In genomic region chr10:43220479-43220878, GRCm38 (mm10) we compare ENCODE assay signal across 8 mouse cellular contexts. TPM values are rescaled to one million over a fixed set of nuclear protein-coding genes. Genes with fewer than 3 reads are reported as not detected.
DNase-seq lines count a peak whose midpoint lies in the region; ATAC-seq and TF ChIP-seq lines count a peak whose summit lies in the region.

No protein-coding gene starts in this region.

- H3K9me3 ChIP-seq in embryonic facial prominence, embryonic 13.5 days = no peaks in the 10 kb centered on the region
- H3K9me3 ChIP-seq in intestine, embryonic 15.5 days = no peaks in the 10 kb centered on the region

- H3K36me3 ChIP-seq in embryonic facial prominence, embryonic 13.5 days = no peaks in the 10 kb centered on the region; the same call in 1 of the 2 replicates
- H3K36me3 ChIP-seq in intestine, embryonic 15.5 days = no peaks in the 10 kb centered on the region

- no peaks in the 10 kb centered on the region for H3K27me3 ChIP-seq in embryonic facial prominence, embryonic 13.5 days
- no peaks in the 10 kb centered on the region for H3K27me3 ChIP-seq in intestine, embryonic 15.5 days (replicated peaks)

- 9% methylated on average over 7 of the region's 7 CpGs for WGBS in embryonic facial prominence, embryonic 13.5 days
- WGBS in intestine, embryonic 15.5 days = 18% methylated on average over 7 of the region's 7 CpGs

- H3K4me3 ChIP-seq in gastrocnemius, adult 2 months = peak overlapping the region; percentile 86
- peak overlapping the region; percentile 85 for H3K4me3 ChIP-seq in embryonic facial prominence, embryonic 13.5 days
- peak overlapping the region; percentile 66 for H3K4me3 ChIP-seq in intestine, embryonic 15.5 days (replicated peaks)

- peak overlapping the region; percentile 98 for H3K27ac ChIP-seq in gastrocnemius, adult 2 months
- H3K27ac ChIP-seq in embryonic facial prominence, embryonic 13.5 days = peak overlapping the region; percentile 94
- peak overlapping the region; percentile 87 for H3K27ac ChIP-seq in intestine, embryonic 15.5 days

- intact Hi-C loops in gastrocnemius, adult 2 months (cut with DNase I) = loop anchor here (2.0 to 5.0 kb wide), 2 partner anchors 158 to 228 kb away; no protein-coding TSS in a partner anchor

- H3K4me2 ChIP-seq in embryonic facial prominence, embryonic 13.5 days = peak overlapping the region; percentile 90
- peak overlapping the region; percentile 58 for H3K4me2 ChIP-seq in intestine, embryonic 15.5 days (replicated peaks)

- no peak for TF ChIP-seq CTCF in gastrocnemius, adult 2 months (IDR thresholded peaks at IDR 0.05)

- ATAC-seq in embryonic facial prominence, embryonic 13.5 days (ENCODE audit: insufficient number of reproducible peaks, insufficient read depth, low FRiP score, low TSS enrichment, low read depth) = no peak
- ATAC-seq in intestine, embryonic 15.5 days = no peak

- no peak for DNase-seq in gastrocnemius, adult 2 months
- DNase-seq in gastrocnemius, adult 18-20 months (ENCODE audit: low spot score) = no peak
- peak; percentile 67 for DNase-seq in 416B (ENCODE audit: low read depth)
- peak; percentile 15 for DNase-seq in neural tube, embryonic 10.5 days (ENCODE audit: extremely low spot score, low spot score)
- DNase-seq in urinary bladder, postnatal 14 days (ENCODE audit: low spot score) = no peak
- DNase-seq in spleen, postnatal 14 days (ENCODE audit: low spot score in 2 of 2) = no peak

- H3K9ac ChIP-seq in embryonic facial prominence, embryonic 13.5 days = peak overlapping the region; percentile 95
- H3K9ac ChIP-seq in intestine, embryonic 15.5 days = peak overlapping the region; percentile 72

- peaks cover 6% of the 10 kb centered on the region for H3K4me1 ChIP-seq in embryonic facial prominence, embryonic 13.5 days
- peaks cover 6% of the 10 kb centered on the region; the same call in 1 of the 2 replicates for H3K4me1 ChIP-seq in intestine, embryonic 15.5 days (replicated peaks)

RNA-seq across cellular contexts. Expression of gene Pdss2, which starts 0.8 kb away (rescaled TPM):
- total RNA-seq in gastrocnemius, adult 2 months (2021) = 10 to 100 TPM; 16.8 to 25.0 TPM
- total RNA-seq in gastrocnemius, adult 18-20 months (2021) = 10 to 100 TPM; 19.2 to 20.9 TPM
- polyA plus RNA-seq in embryonic facial prominence, embryonic 13.5 days (2015; fragmentation: Nextera tagmentation; extraction: Ambion mirVana) = 13.0 and 14.7 TPM in 2 replicates
- 14.8 and 17.2 TPM in 2 replicates for polyA plus RNA-seq in intestine, embryonic 15.5 days (2015; fragmentation: Nextera tagmentation; extraction: Ambion mirVana)

RNA-seq across cellular contexts. Expression of gene 9030612E09Rik, which starts 46.0 kb away (rescaled TPM):
- 1 to 10 TPM; 1.7 to 2.6 TPM for total RNA-seq in gastrocnemius, adult 2 months (2021)
- total RNA-seq in gastrocnemius, adult 18-20 months (2021) = 1 to 10 TPM; 2.0 to 2.1 TPM
- polyA plus RNA-seq in embryonic facial prominence, embryonic 13.5 days (2015; fragmentation: Nextera tagmentation; extraction: Ambion mirVana) = 2.3 and 2.4 TPM in 2 replicates
- 0.29 and 0.48 TPM in 2 replicates for polyA plus RNA-seq in intestine, embryonic 15.5 days (2015; fragmentation: Nextera tagmentation; extraction: Ambion mirVana)

RNA-seq across cellular contexts. Expression of gene Sobp, which starts 46.1 kb away (rescaled TPM):
- total RNA-seq in gastrocnemius, adult 2 months (2021) = 10 to 100 TPM; 29.2 to 34.5 TPM
- 10 to 100 TPM; 29.6 to 36.3 TPM for total RNA-seq in gastrocnemius, adult 18-20 months (2021)
- 5.4 and 5.6 TPM in 2 replicates for polyA plus RNA-seq in embryonic facial prominence, embryonic 13.5 days (2015; fragmentation: Nextera tagmentation; extraction: Ambion mirVana)
- polyA plus RNA-seq in intestine, embryonic 15.5 days (2015; fragmentation: Nextera tagmentation; extraction: Ambion mirVana) = 0.96 and 1.1 TPM in 2 replicates

Comparison
In these comparisons a context has a peak if more than half of its experiments do, and no peak if none do; other contexts are left out.
1. DNase-seq: peak in 416B (single experiment) and neural tube, embryonic 10.5 days (single experiment); none in gastrocnemius, adult 2 months (single experiment), gastrocnemius, adult 18-20 months (single experiment), urinary bladder, postnatal 14 days (single experiment) and spleen, postnatal 14 days (0 of 2).
2. Peak in every context shown above with its lines, with median percentiles within 50 percentile points of each other: H3K27ac ChIP-seq and H3K4me3 ChIP-seq.